Mouse (Mus musculus) regulatory T cell (primary cell): ENCODE measurements at regions not wholly inside any gene's neighbourhood (a gene's known extent, or its start where the extent isn't known, plus 50 kb on each side); places are given as distances from the start of the nearest gene placed in this dataset.

ENCODE experiments used
- in situ Hi-C: fragments of 300-600 bp; cut with MboI, MseI; formaldehyde crosslinking; loops from one replicate; pipeline ENCODE4 v1.15.1; 2025; ENCODE audit warnings: high pct_unique_total_duplicates

- in situ Hi-C loops = no loop called here
Measured at GRCm38 (mm10) chr4:72481748-72482147, 281.0 kb upstream of the Tle1 start.

- in situ Hi-C loops = no loop called here
Measured at GRCm38 (mm10) chr4:72480535-72480934, 279.8 kb upstream of the Tle1 start.

- in situ Hi-C loops = no loop called here
Measured at GRCm38 (mm10) chr4:72469236-72469875, 268.6 kb upstream of the Tle1 start.

- in situ Hi-C loops = no loop called here
Measured at GRCm38 (mm10) chr4:72444177-72444770, 243.6 kb upstream of the Tle1 start.

- in situ Hi-C loops = no loop called here
Measured at GRCm38 (mm10) chr4:72437367-72437766, 236.6 kb upstream of the Tle1 start.

GRCm38 (mm10) chr4:72425316-72425715, 224.6 kb upstream of the Tle1 start:
- in situ Hi-C loops = no loop called here

- in situ Hi-C loops = loop anchor here (10.0 kb wide), 1 partner anchor 1367 kb away; no protein-coding TSS in a partner anchor
Measured at GRCm38 (mm10) chr4:72412100-72412788, 211.5 kb upstream of the Tle1 start.

GRCm38 (mm10) chr4:72411343-72411742, 210.6 kb upstream of the Tle1 start:
- in situ Hi-C loops = loop anchor here (10.0 kb wide), 1 partner anchor 1367 kb away; no protein-coding TSS in a partner anchor

GRCm38 (mm10) chr4:72400759-72401158, 200.0 kb upstream of the Tle1 start:
- in situ Hi-C loops = no loop called here

GRCm38 (mm10) chr4:72391887-72392435, 191.2 kb upstream of the Tle1 start:
- in situ Hi-C loops = no loop called here

- in situ Hi-C loops = no loop called here
Measured at GRCm38 (mm10) chr4:72389811-72390625, 189.3 kb upstream of the Tle1 start.

- in situ Hi-C loops = no loop called here
Measured at GRCm38 (mm10) chr4:72384901-72385264, 184.2 kb upstream of the Tle1 start.

GRCm38 (mm10) chr4:72384259-72384900, 183.7 kb upstream of the Tle1 start:
- in situ Hi-C loops = no loop called here

GRCm38 (mm10) chr4:72383729-72384128, 183.0 kb upstream of the Tle1 start:
- in situ Hi-C loops = no loop called here

GRCm38 (mm10) chr4:72382517-72383147, 181.9 kb upstream of the Tle1 start:
- in situ Hi-C loops = no loop called here

GRCm38 (mm10) chr4:72381742-72382141, 181.0 kb upstream of the Tle1 start:
- in situ Hi-C loops = no loop called here

GRCm38 (mm10) chr4:72381116-72381515, 180.4 kb upstream of the Tle1 start:
- in situ Hi-C loops = no loop called here

GRCm38 (mm10) chr4:72379515-72379914, 178.8 kb upstream of the Tle1 start:
- in situ Hi-C loops = no loop called here

- in situ Hi-C loops = no loop called here
Measured at GRCm38 (mm10) chr4:72379011-72379410, 178.3 kb upstream of the Tle1 start.

- in situ Hi-C loops = no loop called here
Measured at GRCm38 (mm10) chr4:72377520-72377919, 176.8 kb upstream of the Tle1 start.

GRCm38 (mm10) chr4:72351985-72352384, 151.3 kb upstream of the Tle1 start:
- in situ Hi-C loops = no loop called here
